Mouse (Mus musculus): ENCODE data around the gene Mctp1.

Gene Mctp1

DNA sequence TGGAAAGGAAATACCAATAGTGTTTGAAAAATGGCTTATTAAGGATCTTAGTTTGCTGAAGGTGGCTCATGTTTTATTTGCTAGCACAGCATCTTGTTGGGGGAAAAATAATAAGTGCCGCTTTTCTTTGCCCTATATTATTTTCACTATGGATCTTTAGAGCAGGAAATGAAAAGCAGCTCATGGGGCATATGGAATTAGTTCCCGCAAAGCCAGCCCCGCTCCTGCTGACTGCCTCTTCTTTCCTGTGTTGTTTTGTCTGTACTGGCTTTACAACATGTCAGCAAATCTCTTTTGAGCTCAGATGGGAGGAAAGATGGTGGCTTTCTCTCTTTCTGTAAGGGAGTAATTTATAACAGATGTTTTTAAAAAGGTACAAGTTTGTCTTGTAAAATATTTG lies 618.3 kb downstream of the Mctp1 start:
- no peak for DNase-seq

DNA sequence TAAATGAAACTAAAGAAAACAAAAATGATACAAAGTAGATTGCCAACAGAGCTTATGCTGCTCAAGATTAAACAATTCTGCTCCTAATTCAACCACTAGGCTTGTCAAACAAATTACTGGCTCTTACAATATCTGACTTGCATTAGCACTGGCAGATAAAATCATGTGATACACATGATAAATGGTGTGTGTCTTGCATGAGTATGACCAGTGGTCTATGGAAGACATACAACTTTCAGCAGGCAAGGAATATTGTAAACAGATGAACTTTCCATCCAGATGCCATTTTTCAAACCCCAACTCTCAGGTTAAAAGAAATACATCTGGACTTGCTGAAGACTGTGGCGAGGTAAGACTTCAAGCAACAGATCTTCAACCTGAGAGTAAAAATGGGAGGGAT lies 619.3 kb downstream of the Mctp1 start:
- no peak for DNase-seq

DNA sequence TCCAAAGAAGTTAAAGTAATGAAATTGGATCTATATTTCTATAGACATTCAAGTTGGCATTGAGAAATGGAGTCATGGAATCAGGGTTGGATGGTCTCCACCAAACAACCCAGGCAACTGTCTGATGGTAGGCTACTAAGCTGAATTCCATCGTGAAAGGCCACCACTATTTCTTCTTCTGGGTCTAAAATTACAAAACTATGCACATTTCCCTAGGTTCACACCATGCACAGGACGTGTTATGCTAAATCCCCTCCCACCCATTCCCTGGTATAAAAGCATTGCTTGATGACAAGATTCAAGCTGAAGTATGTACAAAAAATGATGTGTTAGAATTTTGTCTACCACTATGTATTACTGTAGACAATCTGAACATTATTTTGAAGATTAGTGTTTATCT lies 634.5 kb downstream of the Mctp1 start:
- DNase-seq: no peak

DNA sequence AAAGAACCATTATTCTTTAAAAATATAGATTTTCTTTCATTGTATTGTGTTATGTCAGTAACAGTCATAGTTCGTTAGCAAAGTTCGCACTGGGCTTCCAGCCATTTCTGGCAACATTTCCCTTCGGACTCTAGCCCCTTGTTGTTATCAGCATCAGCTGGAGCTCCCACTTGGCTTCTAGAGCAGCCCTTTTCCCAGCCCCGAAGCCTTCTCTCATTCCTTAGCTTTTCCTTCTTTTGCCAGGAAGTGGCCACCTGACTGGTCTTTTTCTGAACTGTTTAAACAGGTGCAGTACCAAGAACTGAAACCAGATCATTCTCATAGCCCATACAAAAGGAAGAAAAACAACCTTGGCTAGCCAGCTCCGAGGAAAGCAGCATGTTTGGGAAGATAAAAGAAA lies 645.3 kb downstream of the Mctp1 start:
- no peak for DNase-seq

DNA sequence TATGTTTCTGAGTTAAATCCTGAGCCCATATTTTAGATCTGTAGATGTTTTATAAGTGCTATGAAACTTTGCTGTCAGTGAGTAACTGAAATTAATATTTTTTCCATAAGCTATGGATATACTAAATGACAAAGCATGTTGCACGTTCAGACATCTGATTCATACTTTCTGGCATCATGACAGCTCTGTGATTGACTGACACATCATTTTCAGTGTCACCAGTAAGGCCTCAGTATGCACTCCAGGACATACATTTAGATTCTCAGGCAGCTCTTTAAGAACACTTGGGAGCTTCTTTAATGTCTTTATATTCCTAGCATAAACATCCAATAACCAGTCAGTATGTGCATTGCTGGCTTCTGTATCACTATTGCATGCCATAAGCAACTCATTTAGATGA lies 659.0 kb downstream of the Mctp1 start:
- DNase-seq: no peak

DNA sequence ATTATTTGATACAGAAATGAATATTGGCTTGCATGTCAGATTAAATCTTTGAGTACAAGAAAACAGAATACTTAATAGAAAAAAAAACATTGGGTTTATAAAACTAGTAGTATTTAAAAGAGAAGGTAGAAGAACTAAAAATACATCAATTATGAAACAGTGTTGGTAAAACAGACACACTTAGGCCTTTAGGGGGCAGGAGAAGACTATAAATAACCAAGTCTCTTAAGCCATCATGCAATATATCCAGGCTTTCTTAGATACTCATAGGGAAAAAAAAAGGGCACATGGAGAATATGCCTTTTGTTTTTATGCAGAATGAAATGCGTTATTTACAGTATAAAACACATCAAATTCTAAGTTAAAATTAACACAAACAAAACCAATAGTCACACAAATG lies 661.0 kb downstream of the Mctp1 start:
- DNase-seq: no peak

DNA sequence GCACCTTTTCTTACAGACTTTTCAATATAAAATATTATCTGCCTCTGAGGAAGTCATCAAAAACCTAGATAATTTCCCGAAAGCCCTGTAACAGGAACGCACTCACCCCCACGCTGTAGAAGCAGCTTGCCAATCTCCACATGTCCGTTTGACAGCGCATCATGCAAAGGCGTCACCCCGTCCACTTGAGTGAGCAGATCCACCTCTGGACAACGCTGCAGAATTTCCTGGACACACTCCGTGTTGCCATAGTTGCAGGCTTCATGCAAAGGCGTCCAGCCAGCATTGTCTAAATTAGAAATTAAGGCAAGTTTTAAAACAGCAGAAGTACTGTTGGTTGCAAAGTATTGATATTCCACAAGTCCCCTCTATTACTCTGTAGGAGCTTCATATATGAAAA lies 662.1 kb downstream of the Mctp1 start:
- no peak for DNase-seq

DNA sequence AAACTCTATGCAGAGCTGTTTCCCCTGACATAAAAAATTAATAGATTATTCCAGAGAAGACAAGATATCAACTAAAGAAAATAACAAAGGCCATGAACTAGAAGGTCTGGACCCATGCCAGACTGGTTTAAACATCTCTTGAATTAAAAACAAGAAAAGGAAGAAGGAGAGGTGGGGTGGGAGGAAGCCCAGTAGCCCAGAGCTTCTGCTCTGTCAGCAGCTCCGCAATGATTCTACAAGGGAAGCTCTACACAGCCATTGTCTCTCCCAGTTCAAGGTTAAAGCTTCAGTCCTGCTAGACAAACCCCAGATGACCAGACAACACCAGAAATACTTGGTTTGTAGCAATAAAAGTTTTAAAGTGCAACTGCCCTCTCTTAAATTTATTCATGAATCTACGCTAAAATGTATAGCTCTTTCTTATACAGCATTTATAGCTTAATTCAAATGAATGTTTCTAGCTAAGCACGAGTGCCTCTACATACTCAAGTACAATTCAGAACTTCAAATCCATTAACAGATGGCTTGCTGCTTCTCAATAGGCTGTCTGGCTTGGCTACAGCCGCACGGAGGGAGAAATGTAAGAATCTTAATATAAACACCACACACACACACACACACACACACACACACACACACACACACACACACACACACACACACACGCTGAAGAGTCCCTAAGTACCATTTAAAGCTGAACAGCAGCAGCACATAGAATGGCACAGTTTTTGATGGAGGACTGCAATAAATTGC lies 663.0 kb downstream of the Mctp1 start:
- no peak for DNase-seq

DNA sequence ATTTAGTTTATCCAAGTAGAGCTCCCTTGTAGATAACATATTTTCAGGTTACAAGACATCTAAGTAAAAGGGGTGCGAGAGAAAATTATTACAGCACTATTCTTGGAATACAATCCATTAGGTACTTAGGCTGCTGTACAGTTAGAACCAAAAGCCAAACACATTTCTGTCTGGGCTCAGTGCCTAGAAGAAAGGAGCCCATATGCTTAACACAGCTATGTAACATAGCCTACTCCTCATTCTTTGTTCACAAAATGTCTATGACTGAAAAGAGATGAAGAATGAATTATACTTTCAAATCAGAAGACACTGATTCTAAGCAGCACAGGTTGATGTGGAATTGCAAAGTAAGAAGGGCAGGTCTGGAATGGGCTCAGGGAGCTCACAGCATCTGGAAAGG lies 664.1 kb downstream of the Mctp1 start:
- no peak for DNase-seq

DNA sequence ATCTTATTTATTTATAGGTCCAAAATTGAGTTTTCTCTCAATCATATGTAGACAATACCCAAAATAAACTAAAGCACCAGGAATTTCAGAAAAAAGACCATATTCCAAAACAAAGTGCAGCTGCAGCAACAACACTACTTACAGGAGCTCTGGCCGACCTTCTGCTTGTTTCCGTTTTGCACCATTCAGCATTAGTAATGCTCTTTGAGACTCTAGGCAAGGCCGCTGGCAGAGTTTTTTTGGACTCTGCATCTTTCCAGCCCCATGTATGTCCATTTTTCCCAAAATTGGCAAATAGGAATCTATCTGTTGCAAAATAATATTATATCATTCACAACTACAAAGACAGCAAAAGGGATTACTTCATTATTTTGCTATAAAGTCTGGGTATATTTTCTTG lies 665.4 kb downstream of the Mctp1 start:
- no peak for DNase-seq

DNA sequence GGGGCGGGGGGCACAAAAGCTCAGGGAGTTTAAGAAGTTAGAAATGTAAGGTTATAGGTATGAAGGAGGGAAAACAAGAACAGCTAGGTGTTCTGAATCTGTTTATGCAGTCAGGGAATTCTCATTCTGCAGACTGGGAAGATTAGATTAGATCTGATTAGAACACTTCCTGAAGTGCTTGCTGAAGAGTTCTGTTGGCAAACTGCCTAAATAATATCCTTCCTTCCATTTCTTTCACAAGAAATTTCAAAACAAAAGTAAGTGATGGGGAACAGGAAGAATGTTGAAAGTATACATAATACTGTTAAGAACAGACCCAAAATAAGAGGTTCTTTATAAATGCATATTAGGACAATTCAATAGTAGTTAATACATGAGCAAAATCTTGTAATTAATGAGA lies 678.9 kb downstream of the Mctp1 start:
- DNase-seq: no peak

DNA sequence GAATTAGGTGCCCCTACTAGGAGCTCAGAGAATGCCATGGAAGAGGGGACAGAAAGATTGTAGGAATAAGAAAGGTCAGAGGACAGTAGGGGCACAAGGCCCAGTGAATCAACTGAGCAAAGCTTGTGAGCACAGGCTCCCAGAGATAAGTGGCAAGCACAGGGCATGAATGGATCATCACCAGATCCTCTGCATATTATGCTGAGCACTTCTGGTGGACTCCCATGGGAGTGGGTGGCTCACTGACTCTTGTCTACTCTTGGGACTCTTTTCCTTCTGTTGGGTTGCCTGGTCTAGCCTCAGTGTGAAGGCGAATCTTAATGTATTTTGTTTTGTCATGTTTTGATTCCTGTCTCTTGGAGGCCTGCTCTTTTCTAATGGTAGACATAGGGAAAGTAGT lies 684.5 kb downstream of the Mctp1 start:
- DNase-seq: no peak

DNA sequence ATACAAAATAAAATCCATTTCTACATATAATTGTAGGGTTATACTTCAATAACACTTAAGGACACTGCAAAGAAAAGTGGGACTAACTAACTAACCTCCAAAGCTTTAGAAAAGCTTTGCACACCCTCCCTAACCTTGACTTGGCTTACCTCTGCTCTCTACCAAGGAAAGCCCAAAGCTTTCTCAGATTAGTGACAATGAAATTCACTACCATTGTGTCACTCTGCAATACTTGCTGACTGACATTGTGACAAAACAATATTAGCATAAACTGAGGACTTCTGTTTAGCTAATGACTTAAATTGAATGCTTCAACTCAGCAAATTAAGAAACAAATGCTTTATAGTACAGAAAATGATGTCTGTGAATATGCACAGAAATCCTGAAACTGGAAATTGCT lies 687.7 kb downstream of the Mctp1 start:
- no peak for DNase-seq
